ENCODE assay signal across 8 mouse cellular contexts in the genomic region with DNA sequence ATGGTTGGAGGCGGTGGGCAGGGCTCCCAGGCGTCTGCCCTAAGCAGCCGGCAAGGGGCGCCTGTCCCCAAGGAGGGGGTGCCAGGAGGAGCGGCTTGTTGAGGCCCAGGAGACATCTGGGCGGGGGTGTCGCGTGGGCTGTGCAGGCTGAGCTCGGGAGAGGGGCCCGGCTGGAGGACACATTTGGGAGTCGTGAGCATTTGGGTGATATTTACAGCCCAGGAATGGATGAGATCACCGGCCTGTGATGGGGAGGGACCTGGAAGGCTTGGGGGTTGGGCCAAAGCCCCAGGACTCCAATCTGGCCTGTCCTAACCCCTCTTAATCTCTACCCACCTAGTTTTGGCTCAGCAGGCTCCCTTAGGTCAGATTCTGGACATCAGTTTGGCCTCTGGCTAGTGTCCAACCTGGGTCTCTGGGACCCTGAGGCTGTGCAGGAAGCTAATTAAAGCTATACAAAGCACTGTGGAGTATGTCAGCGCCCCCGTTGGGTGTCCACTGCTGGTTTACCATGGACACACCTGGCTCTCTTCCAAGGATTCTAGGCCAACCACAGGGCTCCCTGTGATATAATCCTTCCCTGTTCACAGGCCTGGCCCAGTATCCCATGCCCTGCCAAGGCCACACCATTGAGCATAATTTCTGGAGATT. TPM values are rescaled to one million over a fixed set of nuclear protein-coding genes. Genes with fewer than 3 reads are reported as not detected.
DNase-seq lines count a peak whose midpoint lies in the region; ATAC-seq and TF ChIP-seq lines count a peak whose summit lies in the region.

No protein-coding gene starts in this region.

- WGBS in forebrain, embryonic 11.5 days: 45% methylated on average over 14 of the region's 14 CpGs
- WGBS in forebrain, embryonic 10.5 days: 51% methylated on average over 14 of the region's 14 CpGs
- 32% methylated on average over 14 of the region's 14 CpGs for WGBS in forebrain, embryonic 13.5 days
- 36% methylated on average over 14 of the region's 14 CpGs for WGBS in hindbrain, embryonic 14.5 days
- 25% methylated on average over 14 of the region's 14 CpGs for WGBS in limb, embryonic 13.5 days
- 31% methylated on average over 14 of the region's 14 CpGs for WGBS in stomach, postnatal 0 days

- no peak for TF ChIP-seq EP300 in stomach, postnatal 0 days (optimal IDR thresholded peaks at IDR 0.05)

- ATAC-seq in forebrain, embryonic 11.5 days (replicated peaks; ENCODE audit: low FRiP score): no peak
- ATAC-seq in forebrain, embryonic 13.5 days: peak; percentile 57
- ATAC-seq in hindbrain, embryonic 14.5 days (ENCODE audit: low FRiP score): peak; percentile 18; the same call in 1 of the 2 replicates
- no peak; the same call in 1 of the 2 replicates for ATAC-seq in limb, embryonic 13.5 days (ENCODE audit: low FRiP score, low read depth)
- ATAC-seq in stomach, postnatal 0 days (ENCODE audit: low FRiP score, low TSS enrichment): peak; percentile 30; the same call in 1 of the 2 replicates

- no peaks in the 10 kb centered on the region for H3K36me3 ChIP-seq in forebrain, embryonic 11.5 days (ENCODE audit: control insufficient read depth, insufficient read depth, low read length)
- no peaks in the 10 kb centered on the region for H3K36me3 ChIP-seq in forebrain, embryonic 10.5 days (replicated peaks)
- peaks cover 19% of the 10 kb centered on the region for H3K36me3 ChIP-seq in forebrain, embryonic 13.5 days (ENCODE audit: poor library complexity, severe bottlenecking)
- peaks cover 18% of the 10 kb centered on the region for H3K36me3 ChIP-seq in hindbrain, embryonic 14.5 days (replicated peaks; ENCODE audit: control insufficient read depth, insufficient read depth)
- H3K36me3 ChIP-seq in limb, embryonic 13.5 days: no peaks in the 10 kb centered on the region
- no peaks in the 10 kb centered on the region for H3K36me3 ChIP-seq in stomach, postnatal 0 days (ENCODE audit: control insufficient read depth, insufficient read depth, low read length)

- no peak for DNase-seq in forebrain, embryonic 11.5 days (ENCODE audit: low spot score)
- no peak for DNase-seq in forebrain, embryonic 10.5 days (ENCODE audit: extremely low spot score, low spot score)
- DNase-seq in adrenal gland, adult 18-20 months (ENCODE audit: low spot score in 2 of 2): peak; percentile 31 to 54
- DNase-seq in hindbrain, embryonic 14.5 days (ENCODE audit: low spot score): peak; percentile 65
- DNase-seq in stomach, postnatal 0 days (ENCODE audit: low spot score): peak; percentile 28
- no peak for DNase-seq in embryo, embryonic 10 days (ENCODE audit: low spot score)

- no peaks in the 10 kb centered on the region for H3K9me3 ChIP-seq in forebrain, embryonic 11.5 days (ENCODE audit: control insufficient read depth, low read length)
- no peaks in the 10 kb centered on the region for H3K9me3 ChIP-seq in forebrain, embryonic 10.5 days
- H3K9me3 ChIP-seq in forebrain, embryonic 13.5 days (replicated peaks): no peaks in the 10 kb centered on the region
- H3K9me3 ChIP-seq in hindbrain, embryonic 14.5 days (ENCODE audit: control insufficient read depth, low read length): no peaks in the 10 kb centered on the region
- no peaks in the 10 kb centered on the region for H3K9me3 ChIP-seq in limb, embryonic 13.5 days
- no peaks in the 10 kb centered on the region for H3K9me3 ChIP-seq in stomach, postnatal 0 days (ENCODE audit: control insufficient read depth, low read length)

- H3K27me3 ChIP-seq in forebrain, embryonic 11.5 days (ENCODE audit: control insufficient read depth, insufficient read depth, low read length): no peaks in the 10 kb centered on the region
- peaks cover 5% of the 10 kb centered on the region for H3K27me3 ChIP-seq in forebrain, embryonic 10.5 days (ENCODE audit: poor library complexity, severe bottlenecking)
- H3K27me3 ChIP-seq in forebrain, embryonic 13.5 days: no peaks in the 10 kb centered on the region
- no peaks in the 10 kb centered on the region for H3K27me3 ChIP-seq in hindbrain, embryonic 14.5 days (ENCODE audit: control insufficient read depth, insufficient read depth, low read length)
- 0 out of 2 replicates have a peak, but pooled peaks cover 6% of the 10 kb centered on the region for H3K27me3 ChIP-seq in limb, embryonic 13.5 days
- no peaks in the 10 kb centered on the region for H3K27me3 ChIP-seq in stomach, postnatal 0 days (ENCODE audit: control insufficient read depth, insufficient read depth, low read length)

- 0 out of 2 replicates have a peak, but pooled peaks have one; percentile 23 for TF ChIP-seq CTCF in stomach, postnatal 0 days (IDR thresholded peaks at IDR 0.05; ENCODE audit: low read depth)

- H3K4me2 ChIP-seq in forebrain, embryonic 11.5 days (ENCODE audit: low read depth, low read length, severe bottlenecking): no peak overlapping the region
- no peak overlapping the region for H3K4me2 ChIP-seq in forebrain, embryonic 13.5 days
- H3K4me2 ChIP-seq in hindbrain, embryonic 14.5 days (replicated peaks): no peak overlapping the region
- no peak overlapping the region for H3K4me2 ChIP-seq in limb, embryonic 13.5 days (replicated peaks)
- H3K4me2 ChIP-seq in stomach, postnatal 0 days (replicated peaks; ENCODE audit: low read depth): no peak overlapping the region

- H3K4me1 ChIP-seq in forebrain, embryonic 11.5 days (replicated peaks; ENCODE audit: control insufficient read depth, insufficient read depth, low read length): 0 out of 2 replicates have a peak, but pooled peaks cover 9% of the 10 kb centered on the region
- H3K4me1 ChIP-seq in forebrain, embryonic 10.5 days: peaks cover 51% of the 10 kb centered on the region
- peaks cover 79% of the 10 kb centered on the region for H3K4me1 ChIP-seq in forebrain, embryonic 13.5 days
- peaks cover 37% of the 10 kb centered on the region for H3K4me1 ChIP-seq in hindbrain, embryonic 14.5 days (replicated peaks; ENCODE audit: control insufficient read depth, insufficient read depth, low read length)
- H3K4me1 ChIP-seq in limb, embryonic 13.5 days: peaks cover 68% of the 10 kb centered on the region
- no peaks in the 10 kb centered on the region; the same call in 1 of the 2 replicates for H3K4me1 ChIP-seq in stomach, postnatal 0 days (replicated peaks; ENCODE audit: control insufficient read depth, insufficient read depth)

- no peak overlapping the region for H3K4me3 ChIP-seq in forebrain, embryonic 11.5 days (ENCODE audit: low read depth, low read length)
- H3K4me3 ChIP-seq in forebrain, embryonic 10.5 days: no peak overlapping the region
- H3K4me3 ChIP-seq in forebrain, embryonic 13.5 days: no peak overlapping the region
- H3K4me3 ChIP-seq in hindbrain, embryonic 14.5 days (replicated peaks; ENCODE audit: low read length): no peak overlapping the region
- no peak overlapping the region for H3K4me3 ChIP-seq in limb, embryonic 13.5 days
- no peak overlapping the region for H3K4me3 ChIP-seq in stomach, postnatal 0 days (ENCODE audit: low read depth, low read length)

- no peak overlapping the region for H3K9ac ChIP-seq in forebrain, embryonic 11.5 days (ENCODE audit: low read length)
- no peak overlapping the region for H3K9ac ChIP-seq in forebrain, embryonic 13.5 days
- H3K9ac ChIP-seq in hindbrain, embryonic 14.5 days: no peak overlapping the region
- H3K9ac ChIP-seq in limb, embryonic 13.5 days: no peak overlapping the region
- H3K9ac ChIP-seq in stomach, postnatal 0 days (ENCODE audit: low read length): no peak overlapping the region

- 0 out of 2 replicates have a peak overlapping the region, but pooled peaks have one; percentile 3 for H3K27ac ChIP-seq in forebrain, embryonic 11.5 days (ENCODE audit: low read depth, low read length)
- no peak overlapping the region for H3K27ac ChIP-seq in forebrain, embryonic 10.5 days
- peak overlapping the region; percentile 65 for H3K27ac ChIP-seq in forebrain, embryonic 13.5 days
- H3K27ac ChIP-seq in hindbrain, embryonic 14.5 days: 0 out of 2 replicates have a peak overlapping the region, but pooled peaks have one; percentile 20
- H3K27ac ChIP-seq in limb, embryonic 13.5 days: 0 out of 2 replicates have a peak overlapping the region, but pooled peaks have one; percentile 6
- H3K27ac ChIP-seq in stomach, postnatal 0 days (replicated peaks): no peak overlapping the region

RNA-seq across cellular contexts. Expression of gene Rtn4r, which starts 27.2 kb away (rescaled TPM):
- polyA plus RNA-seq in forebrain, embryonic 11.5 days (2014; fragmentation: Nextera tagmentation; extraction: Ambion mirVana): 3.2 and 4.0 TPM in 2 replicates
- polyA plus RNA-seq in forebrain, embryonic 10.5 days (2016; fragmentation: Nextera tagmentation; extraction: Ambion mirVana): 0.87 and 1.2 TPM in 2 replicates
- under 1 TPM; 0.20 to 0.26 TPM for total RNA-seq in adrenal gland, adult 18-20 months (2021)
- polyA plus RNA-seq in forebrain, embryonic 13.5 days (2015; fragmentation: Nextera tagmentation; extraction: Ambion mirVana): 7.3 and 7.8 TPM in 2 replicates
- polyA plus RNA-seq in hindbrain, embryonic 14.5 days (2014; fragmentation: Nextera tagmentation; extraction: Ambion mirVana): 22.7 and 26.2 TPM in 2 replicates
- polyA plus RNA-seq in limb, embryonic 13.5 days (2015; fragmentation: Nextera tagmentation; extraction: Ambion mirVana): 6.4 and 6.5 TPM in 2 replicates
- polyA plus RNA-seq in stomach, postnatal 0 days (2015; fragmentation: Nextera tagmentation; extraction: Ambion mirVana): 1.1 TPM in 2 replicates

Comparison
In these comparisons a context has a peak if more than half of its experiments do, and no peak if none do; other contexts are left out.
1. ATAC-seq: peak in forebrain, embryonic 13.5 days (single experiment), hindbrain, embryonic 14.5 days (single experiment) and stomach, postnatal 0 days (single experiment); none in forebrain, embryonic 11.5 days (single experiment) and limb, embryonic 13.5 days (single experiment).
2. H3K27ac ChIP-seq: peak in forebrain, embryonic 11.5 days (single experiment), forebrain, embryonic 13.5 days (single experiment), hindbrain, embryonic 14.5 days (single experiment) and limb, embryonic 13.5 days (single experiment); none in forebrain, embryonic 10.5 days (single experiment) and stomach, postnatal 0 days (single experiment).
3. DNase-seq: peak in adrenal gland, adult 18-20 months (2 of 2), hindbrain, embryonic 14.5 days (single experiment) and stomach, postnatal 0 days (single experiment); none in forebrain, embryonic 11.5 days (single experiment), forebrain, embryonic 10.5 days (single experiment) and embryo, embryonic 10 days (single experiment).